Mouse (Mus musculus) forebrain, embryonic 11.5 days (tissue): Measurements from ENCODE around the gene Tnk1. TPM values are rescaled to one million over a fixed set of nuclear protein-coding genes. Genes with fewer than 3 reads are reported as not detected.

Experiments used
- ATAC-seq: fragments of 200-750 bp; cut with Nextera tagmentation; replicated peaks from 2 replicates; pipeline ENCODE4 v1.8.0; 2017; ENCODE audit warnings: moderate TSS enrichment; ENCODE audit not compliant: low FRiP score
- DNase-seq: peaks from one replicate; pipeline ENCODE4 v3.0.0-alpha.2; 2017; ENCODE audit warnings: low spot score
- H3K27ac ChIP-seq: fragments of 300-500 bp; sonication (generic); 2 replicates; pipeline ENCODE4 v1.5.1; 2014; ENCODE audit warnings: low read depth, low read length
- H3K27me3 ChIP-seq: fragments of 300-500 bp; sonication (generic); 2 replicates; pipeline ENCODE4 v1.6.1; 2014; ENCODE audit warnings: mild to moderate bottlenecking, low read length, mixed read lengths; ENCODE audit not compliant: control insufficient read depth, insufficient read depth
- H3K36me3 ChIP-seq: fragments of 300-500 bp; sonication (generic); 2 replicates; pipeline ENCODE4 v1.6.1; 2014; ENCODE audit warnings: mild to moderate bottlenecking, low read length, moderate library complexity, mixed read lengths; ENCODE audit not compliant: control insufficient read depth, insufficient read depth
- H3K4me1 ChIP-seq: fragments of 300-500 bp; sonication (generic); replicated peaks from 2 replicates; pipeline ENCODE4 v1.6.1; 2014; ENCODE audit warnings: low read length, mixed read lengths; ENCODE audit not compliant: control insufficient read depth, insufficient read depth
- H3K4me2 ChIP-seq: fragments of 300-500 bp; sonication (generic); 2 replicates; pipeline ENCODE4 v1.6.1; 2014; ENCODE audit warnings: low read depth, mild to moderate bottlenecking, low read length, moderate library complexity, mixed read lengths; ENCODE audit not compliant: severe bottlenecking
- H3K4me3 ChIP-seq: fragments of 300-500 bp; sonication (generic); 2 replicates; pipeline ENCODE4 v1.5.1; 2014; ENCODE audit warnings: low read depth, low read length
- H3K9ac ChIP-seq: fragments of 300-500 bp; sonication (generic); 2 replicates; pipeline ENCODE4 v1.6.1; 2014; ENCODE audit warnings: low read length
- H3K9me3 ChIP-seq: fragments of 300-500 bp; sonication (generic); 2 replicates; pipeline ENCODE4 v1.6.1; 2016; ENCODE audit warnings: low read length, mixed read lengths; ENCODE audit not compliant: control insufficient read depth
- WGBS: fragments of 180-500 bp; shearing (Covaris S2); extraction: QIAGEN DNeasy Blood & Tissue Kit; methylation state at CpG from one replicate; pipeline ENCODE4 v1.1.7; 2014; 5-methylcytosine and 5-hydroxymethylcytosine counted together
- polyA plus RNA-seq: library from polyadenylated mRNA; unstranded; fragments of >200 nt; fragmentation: Nextera tagmentation; extraction: Ambion mirVana; gene quantifications from 2 replicates; pipeline ENCODE4 v1.2.1, GENCODE M21; 2014

Gene Tnk1
- polyA plus RNA-seq, 1 experiment from 2014 or later, result 0.73 TPM

DNA sequence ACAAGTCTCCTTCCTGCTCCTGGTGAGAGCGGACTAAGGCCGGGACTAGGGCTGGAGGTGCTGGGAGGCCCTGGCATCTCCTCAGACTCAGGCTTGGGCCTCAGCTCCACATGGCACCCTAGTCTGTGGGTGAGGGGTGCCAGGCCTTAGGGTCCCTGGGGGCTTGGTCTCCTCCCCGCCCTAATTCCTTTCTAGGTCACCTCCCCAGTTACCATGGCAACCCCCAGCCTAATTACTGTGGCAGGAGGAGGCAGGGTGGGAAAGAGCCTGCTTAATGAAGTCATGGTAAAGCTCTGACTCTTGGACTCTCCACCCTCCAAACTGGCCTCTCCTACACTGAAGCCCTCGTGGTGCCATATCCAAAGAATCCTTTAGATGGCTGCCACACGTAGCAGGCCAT lies 29.7 kb downstream of the Tnk1 start:
- Histone ChIP-seq H3K9ac (no peak overlapping the region), H3K36me3 (peaks cover 15% of the 10 kb centered on the region)
- DNase-seq, result no peak

DNA sequence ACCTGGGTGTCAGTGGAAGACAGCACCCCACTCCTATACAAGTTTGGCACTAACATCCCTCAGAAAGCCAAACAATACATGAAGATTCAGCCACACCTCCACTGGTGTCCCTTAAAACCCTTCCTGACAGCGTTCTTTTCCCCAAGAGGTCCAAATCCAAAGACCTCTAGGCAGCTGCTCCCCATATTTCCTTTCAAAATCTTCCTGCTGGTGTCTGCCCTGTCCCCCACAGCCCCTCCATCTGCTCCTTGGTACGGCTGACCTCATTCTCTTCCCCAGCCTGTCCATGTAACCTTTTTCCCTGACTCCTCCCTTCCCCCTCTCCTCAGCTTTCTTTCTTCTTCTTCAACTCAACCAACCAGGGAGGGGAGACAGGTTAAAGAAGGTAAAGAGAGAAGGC lies 35.1 kb downstream of the Tnk1 start:
- no peak overlapping the region for H3K4me3 ChIP-seq
- H3K27me3 ChIP-seq, result no peaks in the 10 kb centered on the region
- H3K9ac ChIP-seq, result no peak overlapping the region
- no peak for ATAC-seq
- no peak overlapping the region for H3K4me2 ChIP-seq
- peaks cover 15% of the 10 kb centered on the region for H3K36me3 ChIP-seq
- no peaks in the 10 kb centered on the region for H3K4me1 ChIP-seq
- 78% methylated on average over 2 of the region's 2 CpGs for WGBS
- DNase-seq, result no peak
- H3K27ac ChIP-seq, result no peak overlapping the region
- no peaks in the 10 kb centered on the region for H3K9me3 ChIP-seq

More for the DNA sequence above, 29.7 kb downstream of the Tnk1 start:
- no peaks in the 10 kb centered on the region; the same call in 1 of the 2 replicates for H3K27me3 ChIP-seq
- peaks cover 7% of the 10 kb centered on the region; the same call in 1 of the 2 replicates for H3K4me1 ChIP-seq
- ATAC-seq, result no peak
- H3K27ac ChIP-seq, result no peak overlapping the region
- no peak overlapping the region for H3K4me2 ChIP-seq
- H3K9me3 ChIP-seq, result no peaks in the 10 kb centered on the region
- H3K4me3 ChIP-seq, result no peak overlapping the region
- 69% methylated on average over 5 of the region's 5 CpGs for WGBS

DNA sequence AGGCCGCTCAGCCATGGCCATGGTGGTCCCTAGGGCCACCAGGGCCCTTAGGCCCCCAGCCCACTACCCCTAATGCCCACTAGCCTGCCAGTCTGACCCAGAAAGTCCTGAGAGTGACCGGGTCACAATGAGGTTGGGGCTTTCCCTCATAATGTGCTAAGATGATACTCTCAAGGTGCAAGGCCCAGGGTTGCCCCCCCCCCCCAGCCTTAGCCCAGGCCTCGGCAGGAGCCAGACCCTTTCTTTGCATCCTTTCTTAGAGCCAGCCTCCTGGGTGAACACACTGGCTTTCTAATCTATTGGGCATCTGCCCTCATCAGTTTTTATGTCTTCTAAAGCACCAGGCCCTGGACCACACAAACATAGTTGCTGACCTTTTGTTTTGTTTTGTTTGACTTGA lies 36.5 kb downstream of the Tnk1 start, which contains the start of gene Spem1:
Gene Spem1, minus strand, starts transcription at position 101 of the 400 bp plus-strand sequence.
- Histone ChIP-seq H3K9ac (no peak within 1 kb of the TSS), H3K27me3 (no peaks in the 10 kb centered on the region), H3K4me3 (no peak within 1 kb of the TSS), H3K4me1 (no peaks in the 10 kb centered on the region), H3K27ac (no peak within 1 kb of the TSS), H3K4me2 (no peak within 1 kb of the TSS), H3K36me3 (peaks cover 13% of the 10 kb centered on the region), H3K9me3 (0 out of 2 replicates have a peak, but pooled peaks cover 2% of the 10 kb centered on the region)
- no peak for ATAC-seq
- WGBS, result 87% methylated on average over 3 of the region's 3 CpGs
- no peak for DNase-seq

DNA sequence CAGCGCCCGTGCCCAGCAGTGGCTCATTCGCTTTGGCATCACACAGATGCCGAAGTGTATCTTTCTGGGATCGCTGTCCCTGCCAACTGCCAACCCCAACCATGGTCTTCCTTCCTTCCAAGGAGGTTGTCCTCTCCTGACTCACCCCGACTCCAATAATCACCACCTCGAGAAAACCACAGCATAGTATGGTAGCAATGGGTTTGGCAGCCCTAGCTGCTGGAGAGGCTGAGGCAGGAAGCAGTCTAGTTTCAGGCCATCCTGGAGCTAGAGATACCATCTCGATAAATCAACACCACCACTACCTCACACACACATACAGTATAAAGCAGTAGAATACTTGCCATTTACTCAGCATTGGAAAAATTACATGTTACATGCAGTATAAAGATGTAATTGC lies 39.7 kb downstream of the Tnk1 start:
- 92% methylated on average over 8 of the region's 8 CpGs for WGBS
- ATAC-seq (no peak), DNase-seq (no peak)
- H3K27ac ChIP-seq, result no peak overlapping the region
- H3K9me3 ChIP-seq, result 0 out of 2 replicates have a peak, but pooled peaks cover 2% of the 10 kb centered on the region
- no peak overlapping the region for H3K4me2 ChIP-seq
- no peaks in the 10 kb centered on the region for H3K4me1 ChIP-seq
- no peaks in the 10 kb centered on the region; the same call in 1 of the 2 replicates for H3K36me3 ChIP-seq
- no peak overlapping the region for H3K4me3 ChIP-seq
- H3K9ac ChIP-seq, result no peak overlapping the region
- no peaks in the 10 kb centered on the region for H3K27me3 ChIP-seq

DNA sequence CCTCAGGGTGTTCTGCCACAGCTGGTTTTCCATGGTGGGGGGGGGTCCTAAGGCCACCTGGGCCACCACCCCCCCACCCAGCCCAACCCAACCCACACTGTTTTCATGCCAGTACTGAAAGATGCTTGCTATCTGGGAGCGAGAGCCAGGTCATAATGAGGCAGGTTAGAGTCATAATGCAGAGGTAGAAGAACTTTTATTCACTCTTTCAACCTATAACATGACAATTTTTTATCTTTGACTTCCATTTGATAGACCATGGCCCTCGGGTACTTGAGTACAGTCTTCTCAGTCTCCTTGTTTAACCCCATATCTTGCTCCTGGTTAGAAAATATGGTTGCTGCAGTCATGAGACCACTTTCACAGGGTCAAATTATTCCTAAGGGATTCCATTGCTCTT lies 40.2 kb downstream of the Tnk1 start, which contains the start of gene Spem2:
Gene Spem2, minus strand, starts transcription at position 101 of the 400 bp plus-strand sequence.
- WGBS, result 83% methylated on average over 2 of the region's 2 CpGs

DNA sequence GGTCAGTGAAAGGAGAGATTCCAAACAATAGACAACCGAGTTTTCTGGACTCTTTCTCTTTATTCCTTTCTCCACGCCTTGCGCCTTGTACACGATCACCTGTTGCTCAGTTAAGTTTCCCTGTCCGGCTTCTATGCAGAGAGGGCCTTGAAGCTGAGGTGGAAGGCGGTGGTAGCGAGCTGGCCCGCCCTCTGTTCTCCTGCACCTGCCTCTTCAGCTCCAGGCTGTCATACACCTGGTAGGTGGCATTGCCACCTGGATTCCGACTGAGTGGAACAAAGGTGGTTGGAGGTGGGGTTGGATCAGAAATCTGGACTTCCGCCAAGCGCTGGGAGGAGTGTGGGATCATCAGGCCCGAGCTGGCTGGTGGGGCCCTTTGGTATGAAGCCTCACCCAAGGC lies 42.0 kb downstream of the Tnk1 start:
- Histone ChIP-seq H3K9ac (no peak overlapping the region), H3K9me3 (0 out of 2 replicates have a peak, but pooled peaks cover 2% of the 10 kb centered on the region), H3K4me2 (no peak overlapping the region), H3K36me3 (no peaks in the 10 kb centered on the region; the same call in 1 of the 2 replicates), H3K4me3 (no peak overlapping the region), H3K27ac (no peak overlapping the region), H3K27me3 (no peaks in the 10 kb centered on the region), H3K4me1 (no peaks in the 10 kb centered on the region)
- WGBS, result 93% methylated on average over 12 of the region's 12 CpGs
- DNase-seq (no peak), ATAC-seq (no peak)

More for the DNA sequence above, 40.2 kb downstream of the Tnk1 start, which contains the start of gene Spem2:
- ATAC-seq (no peak), DNase-seq (no peak)
- Histone ChIP-seq H3K9ac (no peak within 1 kb of the TSS), H3K27ac (no peak within 1 kb of the TSS), H3K27me3 (no peaks in the 10 kb centered on the region), H3K4me2 (no peak within 1 kb of the TSS), H3K4me1 (no peaks in the 10 kb centered on the region), H3K4me3 (no peak within 1 kb of the TSS), H3K36me3 (no peaks in the 10 kb centered on the region; the same call in 1 of the 2 replicates), H3K9me3 (0 out of 2 replicates have a peak, but pooled peaks cover 2% of the 10 kb centered on the region)

DNA sequence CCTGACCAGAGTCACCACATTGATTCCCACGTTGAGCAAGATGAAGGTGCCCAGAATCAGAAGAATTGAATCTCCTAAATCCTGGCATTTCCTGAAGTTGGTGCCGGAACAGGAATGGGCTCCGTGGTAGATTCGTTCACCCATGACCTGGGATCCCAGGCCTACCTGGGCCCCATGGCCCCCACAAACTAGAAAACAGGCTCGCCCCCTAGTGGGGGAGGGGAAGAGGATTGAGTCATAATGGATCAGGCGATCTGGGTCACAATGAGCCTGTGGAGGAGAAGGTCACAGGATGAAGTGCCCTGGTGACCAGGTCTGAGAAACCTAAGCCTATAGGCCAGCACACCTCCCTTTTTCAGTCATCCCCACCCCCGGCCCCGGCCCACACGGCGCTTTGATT lies 43.4 kb downstream of the Tnk1 start, which contains the start of gene Gm39566:
Gene Gm39566, minus strand, starts transcription at position 144 of the 400 bp plus-strand sequence.
- no peak for ATAC-seq
- Histone ChIP-seq H3K9ac (no peak within 1 kb of the TSS), H3K4me1 (no peaks in the 10 kb centered on the region), H3K27me3 (no peaks in the 10 kb centered on the region), H3K9me3 (0 out of 2 replicates have a peak, but pooled peaks cover 2% of the 10 kb centered on the region), H3K36me3 (no peaks in the 10 kb centered on the region; the same call in 1 of the 2 replicates), H3K4me2 (no peak within 1 kb of the TSS), H3K27ac (no peak within 1 kb of the TSS), H3K4me3 (no peak within 1 kb of the TSS)
- DNase-seq, result no peak
- WGBS, result 70% methylated on average over 10 of the region's 10 CpGs

DNA sequence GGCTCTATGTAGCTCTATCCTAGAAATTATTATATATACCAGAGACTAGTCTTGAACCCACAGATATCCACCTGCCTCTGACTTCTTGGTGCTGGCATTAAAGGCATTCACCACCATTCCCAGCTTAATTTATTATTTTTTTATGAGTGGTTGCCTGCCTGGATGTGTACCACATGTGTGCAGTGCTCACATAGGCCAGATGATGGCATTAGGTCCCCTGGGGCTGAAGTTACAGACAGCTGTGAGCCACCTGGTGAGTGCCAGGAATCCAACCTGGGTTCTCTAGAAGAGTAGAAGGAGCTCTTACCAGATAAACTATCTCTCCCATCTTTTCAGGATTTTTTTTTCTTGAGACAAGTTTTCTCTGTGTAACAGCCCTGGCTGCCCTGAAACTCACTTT lies 48.2 kb downstream of the Tnk1 start:
- DNase-seq (no peak), ATAC-seq (no peak)
- Histone ChIP-seq H3K36me3 (no peaks in the 10 kb centered on the region), H3K27me3 (peaks cover 8% of the 10 kb centered on the region), H3K9ac (no peak overlapping the region), H3K9me3 (no peaks in the 10 kb centered on the region; the same call in 1 of the 2 replicates), H3K27ac (no peak overlapping the region), H3K4me3 (no peak overlapping the region), H3K4me1 (no peaks in the 10 kb centered on the region), H3K4me2 (no peak overlapping the region)

DNA sequence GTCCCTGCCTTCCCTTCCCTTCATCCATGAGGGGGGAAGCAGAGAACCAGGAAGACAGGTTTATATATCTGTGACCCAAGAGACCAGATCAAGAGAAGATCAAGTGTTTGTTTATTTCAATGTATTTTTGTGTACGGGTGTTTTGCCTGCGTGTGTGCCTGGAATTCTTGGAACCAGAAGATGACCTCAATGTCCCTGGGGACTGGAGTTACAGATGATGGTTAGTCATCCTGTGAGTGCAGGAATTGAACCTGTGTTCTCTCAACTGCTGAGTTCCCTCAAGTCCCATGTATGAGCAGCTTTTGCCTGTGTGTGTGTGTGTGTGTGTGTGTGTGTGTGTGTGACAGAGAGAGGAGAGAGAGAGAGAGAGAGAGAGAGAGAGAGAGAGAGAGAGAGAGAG lies 50.9 kb downstream of the Tnk1 start:
- no peak for ATAC-seq
- 86% methylated on average over 2 of the region's 2 CpGs for WGBS
- peaks cover 22% of the 10 kb centered on the region for H3K4me1 ChIP-seq
- H3K27ac ChIP-seq, result no peak overlapping the region
- no peaks in the 10 kb centered on the region; the same call in 1 of the 2 replicates for H3K9me3 ChIP-seq
- no peak overlapping the region for H3K9ac ChIP-seq
- H3K4me3 ChIP-seq, result no peak overlapping the region
- no peak overlapping the region for H3K4me2 ChIP-seq
- no peak for DNase-seq
- H3K27me3 ChIP-seq, result peaks cover 30% of the 10 kb centered on the region
- no peaks in the 10 kb centered on the region for H3K36me3 ChIP-seq
